Mouse (Mus musculus) spleen, postnatal 4 days (tissue): ENCODE results near the gene Olfr507.
"Not testable (repeated sequence)": the region's sequence is repeated elsewhere in the genome, so short reads cannot be mapped to it uniquely, and the experiment has no call there.

ENCODE experiments used
- DNase-seq, 2 experiments: peaks; one replicate each; pipeline ENCODE4 v3.0.0; 2022; ENCODE audit warnings: low spot score in 2 of 2

Gene Olfr507

GRCm38 (mm10) chr7:108621514-108621913, at the start of gene Olfr507:
Gene Olfr507 (plus strand): TSS chr7:108621814.
- no peak for DNase-seq

GRCm38 (mm10) chr7:108589797-108590196, 31.8 kb upstream of the Olfr507 start:
- DNase-seq, result no peak

GRCm38 (mm10) chr7:108601916-108602315, 19.7 kb upstream of the Olfr507 start:
- not testable (repeated sequence) for DNase-seq

GRCm38 (mm10) chr7:108610487-108610886, 11.1 kb upstream of the Olfr507 start, which contains the start of gene Olfr506:
Gene Olfr506 (plus strand): TSS chr7:108610787.
- no peak for DNase-seq

GRCm38 (mm10) chr7:108614110-108614509, 7.5 kb upstream of the Olfr507 start:
- DNase-seq, result no peak

GRCm38 (mm10) chr7:108616781-108617180, 4.8 kb upstream of the Olfr507 start:
- not testable (repeated sequence) for DNase-seq

- DNase-seq, result no peak
These were observed 8.1 kb downstream of the Olfr507 start, which contains the start of gene Olfr508 for GRCm38 (mm10) chr7:108629694-108630093. Gene Olfr508 (plus strand): TSS chr7:108629994.

GRCm38 (mm10) chr7:108651806-108652205, 30.2 kb downstream of the Olfr507 start, which contains the start of gene Olfr509:
Gene Olfr509 (minus strand): TSS chr7:108651906.
- DNase-seq, result no peak

GRCm38 (mm10) chr7:108662419-108662818, 40.8 kb downstream of the Olfr507 start:
- DNase-seq, result no peak

GRCm38 (mm10) chr7:108666118-108666517, 44.5 kb downstream of the Olfr507 start, which contains the start of gene Olfr510:
Gene Olfr510 (plus strand): TSS chr7:108666418.
- no peak for DNase-seq

GRCm38 (mm10) chr7:108671058-108671457, 49.4 kb downstream of the Olfr507 start:
- DNase-seq, result no peak
